Mouse (Mus musculus): ENCODE measurements around the gene Coro2b.

Coro2b gene

GRCm38 (mm10) chr9:62513492-62514133 is 23.2 kb downstream of the Coro2b start:
- DNase-seq (ENCODE audit: low spot score), result no peak

- DNase-seq (ENCODE audit: low spot score), result peak; percentile 54
Measured at GRCm38 (mm10) chr9:62510530-62510936, 26.3 kb downstream of the Coro2b start.

- no peak for DNase-seq (ENCODE audit: low spot score)
Measured at GRCm38 (mm10) chr9:62509617-62510016, 27.2 kb downstream of the Coro2b start.

- DNase-seq (ENCODE audit: low spot score), result no peak
Measured at GRCm38 (mm10) chr9:62508740-62509524, 27.9 kb downstream of the Coro2b start.

- no peak for DNase-seq (ENCODE audit: low spot score)
Measured at GRCm38 (mm10) chr9:62506467-62507067, 30.3 kb downstream of the Coro2b start.

GRCm38 (mm10) chr9:62504129-62504528 is 32.7 kb downstream of the Coro2b start:
- no peak for DNase-seq (ENCODE audit: low spot score)

GRCm38 (mm10) chr9:62502361-62502760 is 34.5 kb downstream of the Coro2b start:
- DNase-seq (ENCODE audit: low spot score), result no peak

GRCm38 (mm10) chr9:62501566-62501965 is 35.3 kb downstream of the Coro2b start:
- no peak for DNase-seq (ENCODE audit: low spot score)

GRCm38 (mm10) chr9:62500007-62500406 is 36.8 kb downstream of the Coro2b start:
- no peak for DNase-seq (ENCODE audit: low spot score)

- no peak for DNase-seq (ENCODE audit: low spot score)
Measured at GRCm38 (mm10) chr9:62498945-62499344, 37.9 kb downstream of the Coro2b start.

- no peak for DNase-seq (ENCODE audit: low spot score)
Measured at GRCm38 (mm10) chr9:62497135-62498092, 39.4 kb downstream of the Coro2b start.

- DNase-seq (ENCODE audit: low spot score), result no peak
Measured at GRCm38 (mm10) chr9:62492306-62492990, 44.4 kb downstream of the Coro2b start.

- no peak for DNase-seq (ENCODE audit: low spot score)
Measured at GRCm38 (mm10) chr9:62491611-62492010, 45.2 kb downstream of the Coro2b start.

- no peak for DNase-seq (ENCODE audit: low spot score)
Measured at GRCm38 (mm10) chr9:62491104-62491503, 45.7 kb downstream of the Coro2b start.

GRCm38 (mm10) chr9:62484107-62484506 is 52.7 kb downstream of the Coro2b start:
- DNase-seq (ENCODE audit: low spot score), result no peak

GRCm38 (mm10) chr9:62482788-62483187 is 54.1 kb downstream of the Coro2b start:
- no peak for DNase-seq (ENCODE audit: low spot score)

- DNase-seq (ENCODE audit: low spot score), result no peak
Measured at GRCm38 (mm10) chr9:62480898-62481642, 55.8 kb downstream of the Coro2b start.

- no peak for DNase-seq (ENCODE audit: low spot score)
Measured at GRCm38 (mm10) chr9:62480149-62480548, 56.7 kb downstream of the Coro2b start.

GRCm38 (mm10) chr9:62476782-62477487 is 59.9 kb downstream of the Coro2b start:
- DNase-seq (ENCODE audit: low spot score), result no peak

GRCm38 (mm10) chr9:62474206-62474605 is 62.6 kb downstream of the Coro2b start:
- no peak for DNase-seq (ENCODE audit: low spot score)
